Mouse (Mus musculus) heart, embryonic 10.5 days (tissue): Measurements from ENCODE around the gene Slc7a5. TPM values are rescaled to one million over a fixed set of nuclear protein-coding genes. Genes with fewer than 3 reads are reported as not detected.

Experiments used
- DNase-seq: peaks from one replicate; pipeline ENCODE4 v3.0.0-alpha.2; 2017; ENCODE audit warnings: low spot score
- H3K27ac ChIP-seq: fragments of 300-500 bp; sonication (generic); 2 replicates; pipeline ENCODE4 v1.5.1; 2016; ENCODE audit warnings: mild to moderate bottlenecking
- H3K27me3 ChIP-seq: fragments of 300-500 bp; sonication (generic); 2 replicates; pipeline ENCODE4 v1.6.1; 2016; ENCODE audit warnings: mild to moderate bottlenecking; ENCODE audit not compliant: poor library complexity, insufficient read depth, severe bottlenecking
- H3K36me3 ChIP-seq: fragments of 300-500 bp; sonication (generic); 2 replicates; pipeline ENCODE4 v1.6.1; 2016; ENCODE audit warnings: mild to moderate bottlenecking, moderate library complexity
- H3K4me1 ChIP-seq: fragments of 300-500 bp; sonication (generic); 2 replicates; pipeline ENCODE4 v1.6.1; 2016; ENCODE audit warnings: mild to moderate bottlenecking
- H3K4me3 ChIP-seq: fragments of 300-500 bp; sonication (generic); 2 replicates; pipeline ENCODE4 v1.5.1; 2016; ENCODE audit warnings: mild to moderate bottlenecking, moderate library complexity
- H3K9me3 ChIP-seq: fragments of 300-500 bp; sonication (generic); 2 replicates; pipeline ENCODE4 v1.6.1; 2016; ENCODE audit warnings: mild to moderate bottlenecking, moderate library complexity
- WGBS: fragments of 180-500 bp; shearing (Covaris S2); methylation state at CpG from one replicate; pipeline ENCODE4 v1.1.7; 2016; 5-methylcytosine and 5-hydroxymethylcytosine counted together
- polyA plus RNA-seq: library from polyadenylated mRNA; unstranded; fragments of >200 nt; fragmentation: Nextera tagmentation; extraction: Ambion mirVana; gene quantifications from 2 replicates; pipeline ENCODE4 v1.2.1, GENCODE M21; 2016

Gene Slc7a5
- polyA plus RNA-seq, 1 experiment from 2014 or later: 20.9 TPM

DNA sequence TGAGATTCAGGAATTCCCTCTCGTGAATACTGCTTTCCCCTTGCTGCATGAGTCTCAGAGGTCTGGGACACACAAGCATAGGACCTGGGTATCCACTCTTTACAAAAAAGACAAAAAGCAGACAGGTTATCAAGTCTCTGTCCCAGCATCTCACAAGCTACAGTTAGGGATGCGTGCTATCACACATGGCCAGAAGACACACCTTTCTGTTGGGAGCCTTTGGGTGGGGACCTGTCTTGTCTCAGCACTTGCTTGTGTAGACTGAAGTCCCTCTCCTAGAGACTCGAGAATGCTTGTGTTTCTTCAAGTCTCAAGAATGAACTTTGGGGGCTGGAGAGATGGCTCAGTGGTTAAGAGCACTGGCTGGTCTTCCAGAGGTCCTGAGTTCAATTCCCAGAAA is 5.3 kb upstream of the Slc7a5 start:
- no peak for DNase-seq
- 70% methylated on average over 3 of the region's 3 CpGs for WGBS
- no peaks in the 10 kb centered on the region for H3K36me3 ChIP-seq
- H3K4me3 ChIP-seq: no peak overlapping the region
- no peaks in the 10 kb centered on the region for H3K9me3 ChIP-seq
- H3K27me3 ChIP-seq: peaks cover 34% of the 10 kb centered on the region
- no peak overlapping the region for H3K27ac ChIP-seq
- H3K4me1 ChIP-seq: peaks cover 16% of the 10 kb centered on the region

DNA sequence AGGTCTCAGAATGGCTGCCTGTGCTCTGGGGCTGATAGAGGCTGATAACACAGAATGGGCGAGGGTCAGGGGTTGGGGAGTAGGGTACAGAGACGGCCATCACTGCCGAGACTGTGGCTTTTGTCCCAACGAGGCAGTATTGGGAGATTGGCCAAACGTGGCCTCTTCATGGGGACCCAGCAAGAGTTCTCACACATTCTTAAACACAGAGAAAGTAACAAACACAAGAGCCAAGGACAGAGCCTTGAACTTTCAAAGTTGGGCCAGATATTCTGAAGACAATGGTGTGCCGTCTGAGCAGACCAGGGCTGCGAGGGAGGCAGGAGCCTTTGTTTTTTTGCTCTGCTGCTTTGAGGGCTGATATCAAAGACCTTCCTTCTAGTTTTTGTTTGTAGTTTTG is 4.5 kb upstream of the Slc7a5 start:
- H3K27me3 ChIP-seq: peaks cover 34% of the 10 kb centered on the region
- no peak overlapping the region for H3K27ac ChIP-seq
- H3K36me3 ChIP-seq: no peaks in the 10 kb centered on the region
- DNase-seq: no peak
- peaks cover 24% of the 10 kb centered on the region for H3K4me1 ChIP-seq
- no peak overlapping the region for H3K4me3 ChIP-seq
- H3K9me3 ChIP-seq: no peaks in the 10 kb centered on the region
- WGBS: 69% methylated on average over 7 of the region's 7 CpGs

DNA sequence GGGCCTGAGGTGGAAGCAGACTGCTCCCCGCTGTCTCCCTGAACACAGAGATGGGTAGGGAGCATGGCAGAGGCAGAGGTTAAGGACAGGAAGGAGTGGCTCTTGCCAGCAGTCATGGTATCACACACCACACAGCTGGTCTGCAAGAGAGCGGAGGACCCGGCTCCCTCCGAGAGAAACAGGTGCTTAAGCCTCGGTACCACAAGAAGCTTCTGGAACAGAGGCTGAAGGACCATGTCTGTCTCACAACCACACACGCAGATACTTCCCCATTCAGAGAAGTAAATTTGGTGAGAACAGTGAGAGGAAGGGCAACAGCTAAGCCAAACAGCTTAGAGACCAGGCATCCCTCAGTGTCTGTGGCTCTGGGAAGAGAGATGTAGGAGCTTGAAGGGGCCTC is 3.9 kb upstream of the Slc7a5 start:
- Histone ChIP-seq H3K27ac (no peak overlapping the region), H3K4me3 (no peak overlapping the region), H3K4me1 (peaks cover 29% of the 10 kb centered on the region), H3K9me3 (no peaks in the 10 kb centered on the region), H3K27me3 (peaks cover 34% of the 10 kb centered on the region), H3K36me3 (no peaks in the 10 kb centered on the region)
- no peak for DNase-seq
- 86% methylated on average over 6 of the region's 6 CpGs for WGBS

GRCm38 (mm10) chr8:121909663-121910062 is 2.2 kb upstream of the Slc7a5 start:
- H3K9me3 ChIP-seq: no peaks in the 10 kb centered on the region
- H3K36me3 ChIP-seq: no peaks in the 10 kb centered on the region
- H3K4me3 ChIP-seq: no peak overlapping the region
- H3K27me3 ChIP-seq: peaks cover 34% of the 10 kb centered on the region
- H3K27ac ChIP-seq: no peak overlapping the region
- H3K4me1 ChIP-seq: peaks cover 39% of the 10 kb centered on the region
- DNase-seq: peak; percentile 86
- WGBS: 3% methylated on average over 6 of the region's 6 CpGs

- H3K27me3 ChIP-seq: peaks cover 30% of the 10 kb centered on the region
- H3K9me3 ChIP-seq: no peaks in the 10 kb centered on the region
- peaks cover 43% of the 10 kb centered on the region for H3K4me1 ChIP-seq
- no peak overlapping the region for H3K4me3 ChIP-seq
- WGBS: 59% methylated on average over 8 of the region's 8 CpGs
- no peak for DNase-seq
- no peak overlapping the region for H3K27ac ChIP-seq
- no peaks in the 10 kb centered on the region for H3K36me3 ChIP-seq
These were observed 1.7 kb upstream of the Slc7a5 start for GRCm38 (mm10) chr8:121909148-121909541.

- Histone ChIP-seq H3K27ac (no peak overlapping the region), H3K36me3 (no peaks in the 10 kb centered on the region), H3K4me1 (peaks cover 49% of the 10 kb centered on the region), H3K27me3 (peaks cover 25% of the 10 kb centered on the region), H3K4me3 (peak overlapping the region; percentile 83), H3K9me3 (no peaks in the 10 kb centered on the region)
- no peak for DNase-seq
- WGBS: 47% methylated on average over 8 of the region's 8 CpGs
These were observed 1.1 kb upstream of the Slc7a5 start for GRCm38 (mm10) chr8:121908378-121909147.

GRCm38 (mm10) chr8:121906542-121907512 is 667 bp downstream of the Slc7a5 start:
- under 1% methylated on average over 72 of the region's 72 CpGs for WGBS
- Histone ChIP-seq H3K36me3 (no peaks in the 10 kb centered on the region), H3K27me3 (peaks cover 20% of the 10 kb centered on the region), H3K9me3 (no peaks in the 10 kb centered on the region), H3K4me1 (peaks cover 65% of the 10 kb centered on the region), H3K27ac (peak overlapping the region; percentile 89), H3K4me3 (peak overlapping the region; percentile 83)
- no peak for DNase-seq

DNA sequence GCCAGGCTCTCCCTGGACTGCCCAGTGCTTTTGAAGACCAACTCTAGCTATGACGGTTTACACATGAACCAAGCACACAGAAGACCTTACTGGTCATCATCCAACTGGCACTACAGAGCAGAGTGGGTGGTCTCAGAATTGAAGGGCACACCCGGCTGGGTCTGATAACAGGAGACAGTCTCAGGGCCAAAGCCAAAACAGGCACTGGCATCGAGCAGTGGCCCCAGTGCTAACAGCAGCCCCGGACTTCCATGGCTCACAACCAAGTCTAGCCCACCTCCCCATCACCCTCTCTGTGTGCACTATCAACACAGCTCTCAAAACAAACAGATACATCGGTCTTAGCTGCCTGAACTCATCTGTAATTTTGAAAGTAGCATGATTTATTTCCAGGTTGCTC is 1.6 kb downstream of the Slc7a5 start:
- H3K9me3 ChIP-seq: no peaks in the 10 kb centered on the region
- 35% methylated on average over 5 of the region's 5 CpGs for WGBS
- H3K36me3 ChIP-seq: no peaks in the 10 kb centered on the region
- no peak for DNase-seq
- H3K4me3 ChIP-seq: peak overlapping the region; percentile 83
- H3K27me3 ChIP-seq: peaks cover 13% of the 10 kb centered on the region; the same call in 1 of the 2 replicates
- H3K4me1 ChIP-seq: peaks cover 72% of the 10 kb centered on the region
- no peak overlapping the region for H3K27ac ChIP-seq

- H3K36me3 ChIP-seq: no peaks in the 10 kb centered on the region
- peak overlapping the region; percentile 83 for H3K4me3 ChIP-seq
- H3K27ac ChIP-seq: no peak overlapping the region
- DNase-seq: no peak
- peaks cover 73% of the 10 kb centered on the region for H3K4me1 ChIP-seq
- peaks cover 13% of the 10 kb centered on the region; the same call in 1 of the 2 replicates for H3K27me3 ChIP-seq
- WGBS: 60% methylated on average over 1 of the region's 1 CpGs
- H3K9me3 ChIP-seq: no peaks in the 10 kb centered on the region
These were observed 2.1 kb downstream of the Slc7a5 start for GRCm38 (mm10) chr8:121905420-121905819.

DNA sequence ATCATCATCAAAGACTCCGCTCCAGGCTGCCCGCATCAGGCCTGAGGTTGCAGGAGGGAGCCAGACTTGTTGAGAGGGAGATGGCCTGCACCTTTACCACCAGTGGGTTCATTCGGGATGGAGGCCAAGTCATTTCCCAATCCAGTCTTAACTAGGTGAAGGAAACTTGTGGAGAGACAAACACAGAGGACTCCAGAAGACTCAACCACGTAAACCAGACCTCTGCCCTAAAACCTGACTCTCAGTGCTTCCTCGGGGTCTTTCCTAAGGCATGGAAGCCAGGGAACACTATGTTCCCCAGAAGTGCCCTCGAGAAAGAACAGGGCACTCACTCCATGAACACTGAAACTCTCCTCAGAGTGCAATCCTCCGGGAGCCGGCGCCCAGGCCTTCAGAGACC is 2.5 kb downstream of the Slc7a5 start:
- H3K27me3 ChIP-seq: peaks cover 13% of the 10 kb centered on the region; the same call in 1 of the 2 replicates
- H3K9me3 ChIP-seq: no peaks in the 10 kb centered on the region
- H3K36me3 ChIP-seq: no peaks in the 10 kb centered on the region
- H3K4me3 ChIP-seq: no peak overlapping the region
- 85% methylated on average over 9 of the region's 9 CpGs for WGBS
- no peak for DNase-seq
- peaks cover 76% of the 10 kb centered on the region for H3K4me1 ChIP-seq
- H3K27ac ChIP-seq: no peak overlapping the region

GRCm38 (mm10) chr8:121903977-121904376 is 3.5 kb downstream of the Slc7a5 start:
- WGBS: 52% methylated on average over 6 of the region's 6 CpGs
- H3K27me3 ChIP-seq: peaks cover 10% of the 10 kb centered on the region
- no peaks in the 10 kb centered on the region for H3K9me3 ChIP-seq
- no peaks in the 10 kb centered on the region for H3K36me3 ChIP-seq
- peaks cover 79% of the 10 kb centered on the region for H3K4me1 ChIP-seq
- H3K27ac ChIP-seq: no peak overlapping the region
- no peak for DNase-seq
- no peak overlapping the region for H3K4me3 ChIP-seq

DNA sequence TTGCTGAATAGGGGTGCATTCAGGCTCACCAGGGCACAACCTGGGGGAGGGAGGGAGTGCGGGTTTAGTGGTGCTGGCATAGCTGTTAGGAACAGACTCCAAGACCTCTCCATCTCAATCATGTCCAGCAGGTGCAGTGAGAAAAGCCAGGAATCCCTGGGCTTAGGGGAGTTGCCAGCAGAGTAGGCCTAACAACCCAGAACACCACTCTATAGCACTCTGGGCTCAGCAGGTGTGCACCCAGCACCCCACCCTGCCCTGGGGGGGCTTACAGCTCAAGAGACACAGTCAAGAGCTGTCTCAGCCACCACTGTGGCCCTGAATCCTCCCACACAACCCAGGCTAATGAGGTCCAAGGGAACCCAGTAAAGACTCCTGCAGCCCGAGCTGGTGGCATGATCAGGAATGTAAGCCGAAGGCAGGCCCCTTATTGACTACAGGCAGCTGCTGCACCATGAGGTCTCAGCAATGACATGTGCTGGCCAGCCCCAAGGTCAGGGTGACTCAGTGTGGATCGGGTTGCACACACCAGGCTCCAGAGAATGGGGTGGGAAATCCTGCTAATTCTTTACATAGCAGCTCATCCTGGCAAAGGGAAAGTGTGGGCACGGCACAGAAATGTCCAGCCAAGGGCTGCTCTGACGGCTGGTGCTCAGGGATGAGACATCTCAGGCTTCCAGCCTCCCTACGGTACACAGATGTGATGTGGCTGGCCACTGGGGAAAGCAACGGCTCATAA is 5.8 kb downstream of the Slc7a5 start:
- H3K4me3 ChIP-seq: no peak overlapping the region
- peaks cover 84% of the 10 kb centered on the region for H3K4me1 ChIP-seq
- no peaks in the 10 kb centered on the region for H3K36me3 ChIP-seq
- peak overlapping the region; percentile 85 for H3K27ac ChIP-seq
- no peaks in the 10 kb centered on the region for H3K9me3 ChIP-seq
- no peak for DNase-seq
- 47% methylated on average over 8 of the region's 8 CpGs for WGBS
- no peaks in the 10 kb centered on the region; the same call in 1 of the 2 replicates for H3K27me3 ChIP-seq
